Mouse (Mus musculus) left cerebral cortex, postnatal 25 days (tissue): Measurements from ENCODE around the gene Atp1a3. TPM values are rescaled to one million over a fixed set of nuclear protein-coding genes. Genes with fewer than 3 reads are reported as not detected.
A peak's percentile ranks its signal among the peaks of the same experiment; 100 is the strongest.

Source experiments
- DNase-seq, 2 experiments: peaks; one replicate each; pipeline ENCODE4 v3.0.0; 2022; ENCODE audit warnings: low spot score in 2 of 2, mixed read lengths in 1 of 2
- intact Hi-C: fragments of 180-260 bp; cut with DNase I; formaldehyde crosslinking; loops from one replicate; pipeline ENCODE4 v1.15.1; 2025
- total RNA-seq, 2 experiments: library from RNA; stranded (reverse); gene quantifications; 2 replicates each; pipeline ENCODE4 v1.2.3; 2021

The Atp1a3 gene
- total RNA-seq, 2 experiments from 2014 or later: 1,972 to 2,046 TPM

DNA sequence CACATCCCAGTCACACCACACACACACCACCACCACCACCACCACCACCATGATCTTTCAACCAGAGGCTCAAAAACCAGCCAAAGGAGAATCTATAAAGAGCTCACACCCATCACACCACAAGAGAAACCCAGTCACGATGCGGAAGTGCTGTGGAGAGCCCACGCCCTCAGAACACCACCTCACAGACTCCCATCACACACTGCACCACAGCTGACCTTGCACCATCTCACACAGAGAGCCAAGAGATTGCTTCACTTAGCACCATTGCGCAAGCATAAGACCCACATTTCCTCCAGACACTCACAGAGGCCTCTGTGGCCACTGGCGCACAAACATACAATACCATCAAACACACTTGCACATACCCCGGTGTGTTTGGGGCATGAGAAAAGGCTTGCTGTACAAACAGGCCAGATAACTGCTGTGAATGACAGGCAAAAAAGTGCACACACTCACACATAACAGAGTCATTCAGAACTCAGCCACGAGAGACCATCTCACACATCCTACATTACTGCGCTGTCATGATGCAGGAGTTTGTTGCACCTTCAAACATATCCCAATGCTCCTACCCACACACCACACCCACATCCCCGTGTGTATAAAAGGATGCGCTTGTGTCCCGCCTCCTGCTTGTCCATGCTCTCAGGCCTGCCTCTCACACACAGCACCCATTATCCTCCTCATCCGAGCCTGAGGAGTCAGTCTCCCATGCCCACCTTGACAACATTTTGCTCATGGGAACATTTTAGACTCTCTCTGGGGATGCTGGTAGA lies 1.0 kb upstream of the Atp1a3 start:
- intact Hi-C loops: no loop called here
- DNase-seq: peak; percentile 69 to 96

DNA sequence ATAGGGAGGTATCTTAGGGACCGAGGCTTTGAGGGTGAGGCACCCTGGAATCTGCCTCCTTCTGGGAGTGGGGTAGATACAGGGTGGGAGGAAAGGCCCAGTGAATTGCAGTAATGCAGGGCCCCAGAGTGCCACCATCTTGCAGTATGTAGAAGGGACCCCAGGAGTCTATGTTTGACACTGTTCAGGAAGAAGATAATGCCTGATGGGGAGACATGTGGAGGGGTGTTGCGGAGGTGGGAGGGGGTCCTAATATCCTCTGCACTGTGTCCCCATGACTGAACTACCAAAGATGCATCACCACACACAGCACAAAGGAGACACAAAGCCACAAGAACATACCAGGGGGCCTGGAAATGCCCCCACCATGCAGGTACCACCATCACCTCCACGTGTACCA lies 413 bp upstream of the Atp1a3 start:
- intact Hi-C loops: no loop called here
- DNase-seq: no peak

DNA sequence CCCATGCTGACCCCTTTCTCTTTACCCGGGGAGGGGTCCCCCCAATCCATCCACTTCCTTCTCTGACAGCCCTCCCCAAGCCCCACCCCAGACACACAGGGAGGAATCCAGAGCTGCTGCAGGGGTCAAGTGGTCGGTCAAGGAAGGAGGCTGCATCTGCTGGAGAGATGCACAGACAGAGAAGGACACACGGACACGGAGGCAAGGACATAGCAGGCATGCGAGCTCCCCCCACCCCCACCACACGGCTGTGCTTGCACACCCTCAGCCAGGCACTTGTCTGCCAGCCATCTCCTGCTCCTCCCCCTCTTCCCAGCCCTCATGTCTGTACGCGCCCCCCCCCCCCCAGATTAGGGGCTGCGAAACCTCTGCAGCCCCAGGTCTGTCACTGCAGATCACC lies 952 bp downstream of the Atp1a3 start:
- DNase-seq: no peak

DNA sequence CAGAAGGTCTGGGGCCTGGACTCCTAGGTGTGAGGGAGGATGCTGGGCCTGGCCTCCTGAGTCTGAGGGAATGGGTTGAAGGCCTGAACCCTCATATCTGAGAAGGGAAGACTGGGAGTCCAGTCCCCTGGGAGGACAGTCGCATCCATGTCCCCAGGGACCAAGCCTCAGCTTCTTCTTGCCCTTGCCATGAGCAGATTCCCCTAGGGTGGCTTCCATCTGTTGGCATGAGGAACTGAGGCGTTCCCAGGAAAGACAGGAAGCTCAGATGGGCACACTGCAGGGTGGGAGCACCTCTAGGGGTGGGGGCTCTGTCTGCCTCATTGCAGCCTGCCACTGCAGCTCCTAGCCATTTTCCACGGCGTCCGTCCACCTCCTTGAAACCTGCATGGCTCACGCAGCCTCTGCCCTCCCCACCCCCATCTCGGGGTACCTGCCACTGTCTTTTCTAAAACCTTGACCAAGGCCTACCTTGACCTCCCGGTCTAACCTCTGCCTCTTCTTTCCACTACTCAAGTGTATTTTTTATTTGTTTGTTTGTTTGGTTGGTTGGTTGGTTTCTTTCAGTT lies 1.9 kb downstream of the Atp1a3 start:
- no peak for DNase-seq
- intact Hi-C loops: no loop called here

More for the DNA sequence above, 952 bp downstream of the Atp1a3 start:
- intact Hi-C loops: no loop called here

DNA sequence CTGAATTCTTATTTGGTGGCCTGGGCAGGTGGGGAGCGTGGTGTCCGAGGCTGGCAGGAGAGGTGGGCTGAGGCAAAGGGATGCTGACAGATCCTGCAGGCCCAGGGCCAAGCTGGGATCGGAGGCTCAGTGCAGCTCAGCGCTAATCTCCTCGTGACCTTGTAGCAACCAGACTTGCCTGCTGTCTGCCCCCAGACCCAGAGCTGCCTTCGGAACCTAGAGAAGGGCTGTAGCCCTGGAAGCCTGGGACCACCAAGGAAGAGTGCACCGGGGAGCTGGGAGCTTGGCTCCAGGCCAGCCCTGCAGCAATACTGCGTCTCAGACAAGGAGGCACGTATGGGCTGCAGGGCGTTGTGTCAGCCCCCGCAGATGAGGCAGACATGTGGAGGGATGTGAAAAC lies 2.5 kb downstream of the Atp1a3 start:
- DNase-seq: no peak
- intact Hi-C loops: no loop called here

DNA sequence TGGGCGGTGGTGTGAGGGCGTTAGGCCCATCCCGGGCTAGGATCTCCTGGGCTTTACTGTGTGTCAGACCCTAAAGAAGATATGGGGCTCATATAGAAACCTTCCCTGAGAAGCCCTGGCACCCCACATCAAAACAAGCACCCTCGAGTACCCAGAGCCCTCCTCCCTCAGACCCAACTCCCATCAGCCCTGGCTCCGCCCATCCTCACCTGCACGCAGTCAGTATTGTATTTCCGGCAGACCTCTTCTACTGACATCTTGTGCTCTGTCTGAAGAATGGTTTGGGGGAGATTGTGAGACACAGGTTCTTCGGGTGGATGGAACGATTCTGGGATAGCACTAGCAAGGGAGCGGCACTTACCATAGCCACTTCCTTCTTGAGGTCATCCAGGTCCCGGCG lies 5.0 kb downstream of the Atp1a3 start:
- intact Hi-C loops: no loop called here
- no peak for DNase-seq

DNA sequence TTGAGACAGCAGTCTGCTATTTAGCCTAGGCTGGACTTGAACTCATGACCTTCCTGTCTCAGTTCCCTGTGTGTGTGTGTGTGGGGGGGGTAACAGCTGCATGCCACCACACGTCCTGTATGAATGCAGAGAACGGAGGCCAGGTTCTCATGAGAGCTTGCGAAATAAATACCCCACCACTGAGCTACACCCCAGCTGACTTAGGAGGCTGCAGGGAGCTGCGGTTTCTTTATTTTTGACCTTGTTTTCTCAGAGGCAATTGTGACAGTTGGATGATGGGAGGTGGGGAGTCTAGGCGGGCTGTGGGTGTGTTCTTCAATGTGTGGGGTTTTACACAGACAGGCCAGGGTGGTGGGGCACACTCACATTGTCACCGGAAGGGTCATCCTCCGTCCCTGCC lies 5.5 kb downstream of the Atp1a3 start:
- no peak for DNase-seq
- intact Hi-C loops: no loop called here

DNA sequence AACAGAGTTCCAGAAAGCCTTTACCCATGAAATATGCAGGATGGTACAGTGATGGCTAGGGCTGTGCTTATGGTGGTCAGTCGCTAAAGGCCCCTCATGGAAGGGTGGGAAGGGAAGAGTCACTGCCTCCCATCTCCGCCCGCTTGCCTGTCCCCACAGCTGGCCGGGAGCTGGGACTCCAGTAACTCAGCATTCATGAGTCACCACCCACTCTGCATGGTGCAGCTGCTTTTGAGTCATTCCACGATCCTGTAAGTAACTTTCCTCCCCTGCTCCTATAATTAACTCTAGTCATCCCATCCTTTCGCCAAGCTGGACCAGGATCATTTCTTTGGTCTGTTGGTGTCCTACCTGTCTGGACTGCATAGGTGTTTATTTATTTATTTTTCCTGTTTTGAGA lies 12.7 kb downstream of the Atp1a3 start:
- DNase-seq: peak in 1 of 2 experiments; percentile 89
- intact Hi-C loops: no loop called here

DNA sequence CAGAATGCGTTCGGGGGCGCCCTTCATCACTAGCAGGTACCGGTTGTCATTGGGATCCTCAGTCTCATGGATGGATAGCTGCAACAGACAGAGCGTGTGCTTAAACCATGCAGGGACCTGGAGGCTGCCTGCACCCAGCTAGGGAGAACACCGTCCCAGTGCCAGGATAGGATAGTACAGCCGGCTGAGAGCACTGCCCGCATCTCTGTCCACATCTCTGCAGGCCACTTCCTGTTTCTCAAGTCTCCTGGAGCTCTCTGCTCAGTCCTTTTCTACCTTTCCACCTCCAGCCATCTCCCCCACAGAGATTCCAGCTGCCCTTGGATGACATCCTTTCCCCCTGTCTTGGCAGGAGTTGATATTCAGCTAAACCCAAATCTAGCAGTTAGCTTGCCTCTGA lies 15.3 kb downstream of the Atp1a3 start:
- intact Hi-C loops: no loop called here
- no peak for DNase-seq

DNA sequence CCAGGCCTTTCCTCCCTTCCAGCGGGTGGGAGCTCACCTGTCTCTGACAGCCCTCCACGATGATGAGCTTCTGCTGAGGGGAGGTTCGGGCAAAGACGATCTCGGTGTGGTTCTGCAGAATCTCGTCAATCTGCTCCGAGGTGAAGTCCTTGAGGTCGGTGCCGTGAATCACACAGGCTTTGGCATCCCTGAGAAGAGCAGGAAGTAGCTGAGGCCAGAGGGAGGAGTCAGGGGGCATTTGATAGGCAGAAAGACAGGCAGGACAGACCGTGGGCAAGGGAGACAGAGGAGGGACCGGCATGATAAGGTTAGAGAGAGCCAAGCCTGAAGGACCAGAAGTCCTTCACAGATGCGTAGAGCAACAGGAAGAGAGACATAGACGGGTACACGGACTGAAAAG lies 17.8 kb downstream of the Atp1a3 start:
- DNase-seq: no peak
- intact Hi-C loops: no loop called here

DNA sequence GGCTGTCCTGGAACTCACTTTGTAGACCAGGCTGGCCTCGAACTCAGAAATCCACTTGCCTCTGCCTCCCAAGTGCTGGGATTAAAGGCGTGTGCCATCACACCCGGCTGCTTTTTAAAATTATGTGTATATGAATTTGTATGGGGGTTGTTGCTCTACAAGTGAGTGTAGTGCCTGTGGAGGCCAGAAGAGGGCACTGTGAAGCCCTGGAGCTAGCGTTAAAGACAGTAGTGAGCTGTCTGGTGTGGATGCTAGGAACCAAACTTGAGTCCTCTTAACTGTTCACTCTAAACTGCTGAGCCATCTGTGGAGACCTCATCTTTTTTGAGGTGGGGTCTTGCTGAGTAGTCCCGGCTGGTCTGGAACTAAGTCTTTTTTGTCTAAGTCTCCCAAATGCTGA lies 20.0 kb downstream of the Atp1a3 start:
- intact Hi-C loops: no loop called here
- no peak for DNase-seq

DNA sequence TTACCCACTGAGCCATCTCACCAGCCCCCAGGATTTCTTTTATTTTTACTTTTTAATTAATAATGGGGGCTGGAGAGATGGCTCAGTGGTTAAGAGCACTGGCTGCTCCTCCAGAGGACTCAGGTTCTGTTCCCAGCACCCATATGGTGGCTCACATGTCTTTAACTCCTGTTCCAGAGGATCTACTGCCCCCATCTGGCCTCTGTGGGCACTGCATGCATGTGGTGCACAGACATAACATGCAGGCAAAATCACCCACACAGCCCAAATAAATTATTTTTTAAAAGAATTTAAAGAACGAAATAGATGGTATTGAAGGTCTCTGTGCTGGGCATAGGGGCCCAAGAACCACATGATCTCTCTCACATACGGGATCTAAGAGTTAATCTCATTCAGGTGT lies 21.5 kb downstream of the Atp1a3 start:
- no peak for DNase-seq
- intact Hi-C loops: no loop called here

DNA sequence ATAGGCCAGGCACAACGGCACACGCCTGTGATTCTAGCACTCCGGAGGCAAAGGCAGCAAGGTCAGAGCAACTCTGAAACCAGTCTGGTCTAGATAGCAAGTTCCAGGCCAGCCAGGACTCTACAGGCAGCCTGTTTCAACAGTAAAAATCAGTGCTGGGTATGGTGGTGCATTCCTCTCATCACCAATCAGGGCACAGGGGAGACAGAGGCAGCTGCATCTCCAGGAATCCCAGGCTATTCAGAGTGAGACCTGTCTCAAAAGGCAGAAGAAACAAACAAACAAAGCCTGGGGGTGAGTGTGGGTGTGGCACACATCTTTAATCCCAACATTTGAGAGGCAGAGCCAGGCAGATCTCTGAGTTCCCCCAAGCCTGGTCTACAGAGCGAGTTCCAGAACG lies 22.4 kb downstream of the Atp1a3 start:
- DNase-seq: no peak
- intact Hi-C loops: no loop called here

DNA sequence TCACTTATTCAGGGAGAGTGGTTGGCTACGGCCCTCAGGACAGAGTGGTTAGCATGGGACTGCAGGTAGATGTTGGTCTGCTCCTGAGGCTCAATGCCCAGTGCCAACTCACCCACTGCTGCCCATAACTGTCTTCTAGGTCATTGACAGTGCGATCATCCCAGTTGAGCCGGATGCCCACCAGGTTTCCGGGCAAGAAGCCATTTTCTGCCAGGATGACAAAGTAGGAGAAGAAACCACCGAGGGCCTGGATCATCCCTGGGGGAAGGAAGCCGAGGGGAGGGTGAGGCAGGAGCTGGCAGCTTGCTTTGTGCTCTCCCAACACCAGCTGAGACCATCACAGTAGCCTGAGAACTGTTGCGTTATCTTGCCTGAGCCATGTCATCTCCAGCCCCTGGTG lies 25.3 kb downstream of the Atp1a3 start:
- intact Hi-C loops: no loop called here
- no peak for DNase-seq

DNA sequence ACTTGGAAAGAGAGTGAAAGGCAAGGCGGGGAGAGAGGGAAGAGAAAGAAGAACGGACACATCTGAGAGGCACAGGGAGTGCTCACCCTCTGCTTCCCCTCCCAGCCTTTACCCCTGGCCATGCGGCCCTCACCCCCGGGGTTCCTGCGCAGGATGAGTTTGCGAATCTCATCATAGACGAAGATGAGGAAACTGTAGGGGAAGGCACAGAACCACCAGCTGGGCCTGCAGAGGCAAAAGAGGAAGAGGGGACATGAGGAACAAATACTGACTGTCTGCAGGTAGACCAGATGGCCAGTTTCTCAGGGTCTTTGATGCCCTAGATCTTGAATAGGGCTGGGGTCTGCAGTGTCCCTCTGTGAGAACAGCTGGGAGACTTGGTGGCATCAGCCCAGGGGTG lies 27.0 kb downstream of the Atp1a3 start:
- intact Hi-C loops: no loop called here

DNA sequence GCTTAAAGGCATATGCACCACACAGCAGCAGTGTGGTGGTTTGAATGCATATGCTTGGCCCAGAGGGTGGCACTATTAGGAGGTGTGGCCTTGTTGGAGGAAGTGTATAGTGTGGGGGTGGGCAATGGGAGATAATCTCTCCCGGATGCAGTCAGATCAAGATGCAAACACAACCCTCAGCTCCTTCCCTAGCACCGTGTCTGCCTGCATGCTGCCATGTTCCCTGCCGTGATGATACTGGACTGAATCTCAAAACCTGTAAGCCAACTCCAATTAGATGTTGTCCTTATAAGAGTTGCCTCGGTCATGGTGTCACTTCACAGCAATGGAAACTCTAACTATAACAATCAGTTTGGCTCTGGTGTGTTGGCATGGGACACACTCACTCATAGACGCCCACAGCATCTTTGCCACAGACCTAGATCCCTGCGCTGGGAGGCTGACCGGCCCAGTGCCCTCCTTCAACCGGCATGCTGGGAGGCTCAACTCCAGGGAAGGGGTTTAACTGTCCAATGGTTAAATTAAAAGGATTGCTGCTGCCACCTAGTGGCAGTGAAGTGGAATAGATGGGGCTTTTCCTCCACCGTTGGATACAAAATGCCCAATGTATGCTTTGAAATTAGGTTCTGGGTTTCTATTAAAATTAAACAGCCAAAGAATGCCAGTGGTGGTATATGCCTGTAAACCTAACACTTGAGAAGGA lies 30.7 kb downstream of the Atp1a3 start:
- peak in 1 of 2 experiments; percentile 51 for DNase-seq
- intact Hi-C loops: no loop called here

More for the DNA sequence above, 27.0 kb downstream of the Atp1a3 start:
- no peak for DNase-seq

DNA sequence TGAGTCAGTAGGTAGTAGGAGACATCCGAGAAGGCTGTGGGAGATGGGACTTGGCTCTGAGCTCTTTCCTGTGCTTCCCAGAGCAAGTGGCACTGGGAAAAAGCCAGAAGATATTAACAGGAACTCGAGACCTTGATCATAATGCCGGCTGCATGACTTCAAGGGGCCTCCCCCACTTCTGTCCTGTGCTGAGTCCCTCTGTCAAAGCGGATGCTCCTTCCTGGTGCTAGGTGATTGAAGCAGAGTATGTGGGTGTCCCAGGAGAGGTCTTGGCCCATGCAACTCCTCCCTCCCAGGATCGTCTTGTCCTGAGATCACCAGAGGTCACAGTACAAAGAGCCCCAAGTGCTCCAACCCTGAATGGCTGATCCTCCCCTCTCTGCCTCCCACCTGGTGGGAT lies 31.9 kb downstream of the Atp1a3 start:
- no peak for DNase-seq
- intact Hi-C loops: no loop called here

DNA sequence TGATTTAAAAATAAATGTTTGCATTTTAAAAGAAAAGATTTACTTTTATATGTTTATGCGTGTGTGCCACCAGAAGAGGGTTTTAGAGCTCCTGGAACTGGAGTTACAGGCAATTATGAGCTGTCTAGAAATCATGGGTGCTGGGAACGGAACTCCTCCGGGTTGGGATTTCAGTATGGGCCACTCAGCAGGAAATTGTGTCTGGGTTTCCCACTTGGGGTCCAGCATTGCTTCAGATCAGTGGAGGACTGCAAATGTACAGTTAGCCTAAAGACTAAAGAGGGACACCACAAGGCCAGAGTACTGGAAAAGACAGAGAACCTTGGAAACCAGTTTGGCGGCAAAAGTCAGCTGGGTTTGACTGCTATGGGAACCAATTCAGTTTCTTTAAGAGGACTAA lies 32.5 kb downstream of the Atp1a3 start:
- intact Hi-C loops: no loop called here
- no peak for DNase-seq

DNA sequence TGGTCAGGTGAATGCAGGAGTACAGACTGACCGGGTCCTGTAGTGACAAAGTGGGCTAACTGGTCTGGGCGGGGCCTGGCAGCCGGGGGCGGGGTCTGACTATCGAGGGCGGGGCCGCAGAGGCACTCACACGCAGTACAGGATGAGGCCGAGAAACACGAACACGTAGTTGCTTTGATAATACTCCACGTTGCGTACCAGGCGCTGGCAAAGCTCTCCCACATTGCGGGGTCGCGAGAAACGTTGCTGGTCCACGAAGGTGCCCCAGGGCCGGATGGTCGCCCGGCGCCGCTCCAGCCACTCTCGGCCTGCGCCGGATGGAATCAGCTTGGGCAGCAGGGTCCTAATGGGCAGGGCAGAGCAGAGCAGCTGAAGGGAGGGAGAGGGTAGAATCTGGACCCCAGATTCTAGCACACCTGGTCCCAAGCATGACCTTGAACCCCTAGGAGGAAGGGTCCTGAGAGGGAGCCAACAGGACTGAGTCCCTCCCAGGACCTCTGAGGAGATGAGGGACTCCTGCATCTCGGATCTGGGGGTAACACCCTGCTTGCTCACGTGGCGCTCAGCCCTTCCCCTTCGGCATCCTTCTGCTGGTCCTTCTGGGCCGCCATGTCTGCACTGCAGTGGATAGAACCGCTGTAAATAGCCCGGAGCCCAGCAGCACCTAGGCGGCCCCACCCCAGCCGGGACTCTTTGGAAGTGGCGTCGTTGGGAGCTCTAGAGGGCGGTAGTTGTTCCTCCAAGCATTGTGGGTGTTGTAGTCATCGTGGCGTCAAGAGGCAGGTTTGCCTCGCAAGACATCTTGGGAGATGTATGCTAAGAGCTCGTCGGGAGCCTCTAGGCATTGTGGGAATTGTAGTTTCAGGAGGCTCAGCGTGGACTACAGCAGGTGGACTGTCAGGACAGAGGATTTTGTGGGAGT lies 33.5 kb downstream of the Atp1a3 start, which contains the start of gene Rabac1:
Gene Rabac1 (minus strand): TSS at position 783 of the 922 bp plus-strand sequence.
- intact Hi-C loops: loop anchor here (2.0 kb wide), 2 partner anchors 69 to 81 kb away; partner anchors contain the start of gene Arhgef1

More for the DNA sequence above, 33.5 kb downstream of the Atp1a3 start, which contains the start of gene Rabac1:
- DNase-seq: peak; percentile 93 to 99
